Mouse (Mus musculus) heart, postnatal 0 days (tissue): ENCODE measurements around the gene Ntng1. TPM values are rescaled to one million over a fixed set of nuclear protein-coding genes. Genes with fewer than 3 reads are reported as not detected.

ENCODE experiments used
- ATAC-seq: fragments of 200-750 bp; cut with Nextera tagmentation; 2 replicates; pipeline ENCODE4 v1.8.0; 2017; ENCODE audit warnings: low read depth, moderate number of reproducible peaks, moderate library complexity; ENCODE audit not compliant: insufficient read depth
- DNase-seq: peaks from one replicate; pipeline ENCODE4 v3.0.0-alpha.2; 2016; ENCODE audit warnings: low spot score
- H3K27ac ChIP-seq: fragments of 300-500 bp; sonication (generic); 2 replicates; pipeline ENCODE4 v1.5.1; 2014; ENCODE audit warnings: low read depth, mild to moderate bottlenecking
- H3K27me3 ChIP-seq: fragments of 300-500 bp; sonication (generic); 2 replicates; pipeline ENCODE4 v1.6.1; 2014; ENCODE audit warnings: low read length, mixed read lengths; ENCODE audit not compliant: control insufficient read depth, insufficient read depth
- H3K36me3 ChIP-seq: fragments of 300-500 bp; sonication (generic); replicated peaks from 2 replicates; pipeline ENCODE4 v1.6.1; 2014; ENCODE audit warnings: low read length, mixed read lengths; ENCODE audit not compliant: control insufficient read depth, insufficient read depth
- H3K4me1 ChIP-seq: fragments of 300-500 bp; sonication (generic); 2 replicates; pipeline ENCODE4 v1.6.1; 2014; ENCODE audit warnings: antibody characterized with exemption; ENCODE audit not compliant: control insufficient read depth, insufficient read depth
- H3K4me2 ChIP-seq: fragments of 300-500 bp; sonication (generic); 2 replicates; pipeline ENCODE4 v1.6.1; 2014; ENCODE audit warnings: low read depth, mild to moderate bottlenecking, low read length, moderate library complexity
- H3K4me3 ChIP-seq: fragments of 300-500 bp; sonication (generic); 2 replicates; pipeline ENCODE4 v1.5.1; 2014; ENCODE audit warnings: low read depth, low read length
- H3K9ac ChIP-seq: fragments of 300-500 bp; sonication (generic); replicated peaks from 2 replicates; pipeline ENCODE4 v1.6.1; 2014; ENCODE audit warnings: low read depth, low read length, mixed read lengths
- H3K9me3 ChIP-seq: fragments of 300-500 bp; sonication (generic); replicated peaks from 2 replicates; pipeline ENCODE4 v1.6.1; 2016; ENCODE audit warnings: low read length; ENCODE audit not compliant: control insufficient read depth
- CTCF ChIP-seq: IDR thresholded peaks from 2 replicates; pipeline ENCODE4 v1.5.1; 2016; ENCODE audit warnings: antibody characterized with exemption, control low read depth, low read depth
- EP300 ChIP-seq: IDR thresholded peaks from 2 replicates; pipeline ENCODE4 v1.6.1; 2016; ENCODE audit warnings: antibody characterized with exemption, low read depth
- WGBS: fragments of 180-500 bp; shearing (Covaris S2); extraction: QIAGEN DNeasy Blood & Tissue Kit; methylation state at CpG from one replicate; pipeline ENCODE4 v1.1.7; 2014; 5-methylcytosine and 5-hydroxymethylcytosine counted together
- polyA plus RNA-seq: library from polyadenylated mRNA; unstranded; fragments of >200 nt; fragmentation: Nextera tagmentation; extraction: Ambion mirVana; gene quantifications from 2 replicates; pipeline ENCODE4 v1.2.1, GENCODE M21; 2015
- total RNA-seq: library from RNA; depleted of rRNA; stranded (reverse); fragments of >200 nt; gene quantifications from 2 replicates; pipeline ENCODE4 v1.2.3, GENCODE M21; 2014; ENCODE audit warnings: low replicate concordance

The Ntng1 gene
- total and polyA plus RNA-seq, 2 experiments from 2014 or later = 0.12 to 0.65 TPM

DNA sequence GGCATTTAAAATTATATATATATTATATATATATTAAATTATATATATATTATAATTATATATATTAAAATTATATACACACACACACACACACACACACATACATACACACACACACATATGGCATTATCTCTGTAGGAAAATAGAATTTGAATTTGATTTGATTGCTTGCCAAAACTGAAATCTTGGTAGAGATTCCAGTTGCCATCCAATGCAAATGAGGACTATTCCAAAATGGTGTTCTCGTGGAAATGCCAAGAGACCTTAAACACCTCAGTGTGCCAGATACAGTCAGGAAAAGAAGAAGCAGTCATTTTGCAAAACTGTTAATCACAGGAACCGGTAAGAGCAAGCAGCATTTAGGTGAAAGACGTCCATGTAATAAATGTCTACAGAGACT, 51.3 kb downstream of the Ntng1 start:
- no peak for ATAC-seq
- Histone ChIP-seq H3K36me3 (no peaks in the 10 kb centered on the region), H3K27me3 (no peaks in the 10 kb centered on the region), H3K4me1 (no peaks in the 10 kb centered on the region), H3K27ac (no peak overlapping the region), H3K4me3 (no peak overlapping the region), H3K9ac (no peak overlapping the region), H3K4me2 (no peak overlapping the region), H3K9me3 (no peaks in the 10 kb centered on the region)
- WGBS = 86% methylated on average over 3 of the region's 3 CpGs
- DNase-seq = no peak
- no peak for TF ChIP-seq CTCF

DNA sequence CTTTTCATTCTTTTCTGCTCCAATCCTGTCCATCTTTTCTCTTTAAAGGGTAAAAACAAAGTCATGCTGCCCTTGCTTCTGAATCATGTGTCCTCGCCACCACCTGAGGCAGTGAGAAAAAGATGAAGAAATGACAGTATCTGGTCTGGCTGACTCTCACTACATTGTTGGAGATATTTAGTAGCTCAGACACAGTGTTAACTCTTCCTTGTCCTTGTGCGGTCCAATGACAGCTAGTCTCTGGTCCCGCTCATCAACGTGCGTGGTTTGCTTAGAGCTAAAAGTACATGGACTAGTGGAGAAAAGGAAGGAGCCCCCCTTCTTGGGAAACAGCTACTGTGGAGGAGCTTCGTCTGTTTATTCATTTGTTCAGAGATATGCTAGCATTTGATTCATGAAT, 56.6 kb downstream of the Ntng1 start:
- no peaks in the 10 kb centered on the region for H3K4me1 ChIP-seq
- 72% methylated on average over 6 of the region's 6 CpGs for WGBS
- no peaks in the 10 kb centered on the region for H3K36me3 ChIP-seq
- no peak overlapping the region for H3K4me3 ChIP-seq
- no peak overlapping the region for H3K27ac ChIP-seq
- ATAC-seq = no peak
- no peak for DNase-seq
- no peaks in the 10 kb centered on the region for H3K27me3 ChIP-seq
- H3K9ac ChIP-seq = no peak overlapping the region
- H3K4me2 ChIP-seq = no peak overlapping the region
- H3K9me3 ChIP-seq = no peaks in the 10 kb centered on the region
- TF ChIP-seq EP300 = no peak
- no peak for TF ChIP-seq CTCF

- no peak overlapping the region for H3K9ac ChIP-seq
- no peaks in the 10 kb centered on the region for H3K9me3 ChIP-seq
- H3K4me1 ChIP-seq = no peaks in the 10 kb centered on the region
- H3K4me3 ChIP-seq = no peak overlapping the region
- TF ChIP-seq CTCF (no peak), EP300 (no peak)
- no peak overlapping the region for H3K27ac ChIP-seq
- whole genome bisulfite sequencing = 58% methylated on average over 2 of the region's 2 CpGs
- DNase-seq = no peak
- ATAC-seq = no peak
- no peaks in the 10 kb centered on the region for H3K27me3 ChIP-seq
- no peak overlapping the region for H3K4me2 ChIP-seq
- H3K36me3 ChIP-seq = no peaks in the 10 kb centered on the region
These were observed 58.5 kb downstream of the Ntng1 start for GRCm38 (mm10) chr3:110085336-110085735.

- DNase-seq = no peak
- Histone ChIP-seq H3K9me3 (no peaks in the 10 kb centered on the region), H3K27me3 (no peaks in the 10 kb centered on the region), H3K36me3 (no peaks in the 10 kb centered on the region), H3K4me2 (no peak overlapping the region), H3K4me1 (no peaks in the 10 kb centered on the region), H3K27ac (no peak overlapping the region), H3K4me3 (no peak overlapping the region), H3K9ac (no peak overlapping the region)
- no peak for ATAC-seq
- 79% methylated on average over 6 of the region's 6 CpGs for WGBS
- TF ChIP-seq EP300 = no peak
- no peak for TF ChIP-seq CTCF
These were observed 79.0 kb downstream of the Ntng1 start for GRCm38 (mm10) chr3:110064709-110065256.

GRCm38 (mm10) chr3:110055915-110056314, 87.9 kb downstream of the Ntng1 start:
- no peak overlapping the region for H3K4me3 ChIP-seq
- H3K9me3 ChIP-seq = no peaks in the 10 kb centered on the region
- 80% methylated on average over 6 of the region's 6 CpGs for WGBS
- no peak overlapping the region for H3K27ac ChIP-seq
- no peak for TF ChIP-seq EP300
- no peak for TF ChIP-seq CTCF
- no peak for DNase-seq
- no peaks in the 10 kb centered on the region for H3K27me3 ChIP-seq
- H3K9ac ChIP-seq = no peak overlapping the region
- no peaks in the 10 kb centered on the region for H3K36me3 ChIP-seq
- H3K4me1 ChIP-seq = no peaks in the 10 kb centered on the region
- no peak for ATAC-seq
- no peak overlapping the region for H3K4me2 ChIP-seq

DNA sequence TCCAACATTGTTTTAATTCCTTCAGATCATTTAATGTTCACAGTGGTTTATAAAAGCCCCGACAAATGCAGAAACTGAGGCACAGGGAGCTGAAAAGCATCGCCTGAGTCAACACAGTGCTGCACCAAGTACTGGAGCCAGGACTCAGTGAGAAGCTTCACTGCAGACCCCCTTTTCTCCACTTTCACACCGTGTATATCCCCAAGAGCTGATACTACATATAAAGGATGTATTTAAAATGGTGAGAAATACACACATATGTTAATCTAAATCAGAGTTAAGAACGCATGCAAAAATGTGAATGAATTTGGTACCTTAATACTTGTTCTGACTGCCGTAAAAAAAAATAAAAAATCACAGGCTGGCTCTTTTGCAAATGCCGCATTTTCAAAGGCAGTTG, 88.4 kb downstream of the Ntng1 start:
- Histone ChIP-seq H3K27me3 (no peaks in the 10 kb centered on the region), H3K4me3 (no peak overlapping the region), H3K27ac (no peak overlapping the region), H3K36me3 (no peaks in the 10 kb centered on the region), H3K4me1 (no peaks in the 10 kb centered on the region), H3K9me3 (no peaks in the 10 kb centered on the region), H3K9ac (no peak overlapping the region), H3K4me2 (no peak overlapping the region)
- WGBS = 80% methylated on average over 6 of the region's 6 CpGs
- ATAC-seq (no peak), DNase-seq (no peak)
- TF ChIP-seq CTCF (no peak), EP300 (no peak)
